Mouse (Mus musculus): ENCODE results near the gene Irf2bp1.

Irf2bp1 gene

DNA sequence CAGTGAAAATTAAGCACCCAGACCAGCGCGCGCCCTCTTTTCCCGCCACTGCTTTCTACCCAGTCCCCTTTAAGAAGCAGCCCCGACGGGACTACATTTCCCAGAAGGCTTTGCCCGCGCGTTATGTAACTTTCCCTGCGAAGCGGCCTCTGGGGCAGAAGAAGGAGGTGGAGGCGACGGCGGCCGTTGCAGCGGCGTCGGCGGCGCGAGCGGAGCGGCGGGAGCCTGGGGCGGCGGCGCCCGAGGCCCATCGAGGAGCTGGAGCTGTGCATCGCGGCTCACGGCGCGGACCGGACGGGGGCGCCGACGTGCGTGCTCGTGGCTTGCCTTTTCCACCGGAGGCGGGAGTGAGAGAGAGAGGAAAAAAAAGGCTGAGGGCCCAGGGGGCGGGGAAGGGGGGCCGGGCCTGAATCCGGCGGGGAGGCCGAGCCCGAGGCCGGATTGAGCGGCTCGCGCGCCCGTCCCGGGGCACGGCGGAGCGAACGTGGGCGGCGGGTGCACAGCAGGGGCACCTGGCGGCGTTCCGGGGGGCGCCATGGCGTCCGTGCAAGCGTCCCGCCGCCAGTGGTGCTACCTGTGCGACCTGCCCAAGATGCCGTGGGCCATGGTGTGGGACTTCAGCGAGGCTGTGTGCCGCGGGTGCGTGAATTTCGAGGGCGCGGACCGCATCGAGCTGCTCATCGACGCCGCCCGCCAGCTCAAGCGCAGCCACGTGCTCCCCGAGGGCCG is at the start of gene Irf2bp1:
Gene Irf2bp1 (plus strand): TSS at position 143 of the 729 bp plus-strand sequence.
- peak; percentile 98 for DNase-seq (ENCODE audit: low read depth, low spot score)

DNA sequence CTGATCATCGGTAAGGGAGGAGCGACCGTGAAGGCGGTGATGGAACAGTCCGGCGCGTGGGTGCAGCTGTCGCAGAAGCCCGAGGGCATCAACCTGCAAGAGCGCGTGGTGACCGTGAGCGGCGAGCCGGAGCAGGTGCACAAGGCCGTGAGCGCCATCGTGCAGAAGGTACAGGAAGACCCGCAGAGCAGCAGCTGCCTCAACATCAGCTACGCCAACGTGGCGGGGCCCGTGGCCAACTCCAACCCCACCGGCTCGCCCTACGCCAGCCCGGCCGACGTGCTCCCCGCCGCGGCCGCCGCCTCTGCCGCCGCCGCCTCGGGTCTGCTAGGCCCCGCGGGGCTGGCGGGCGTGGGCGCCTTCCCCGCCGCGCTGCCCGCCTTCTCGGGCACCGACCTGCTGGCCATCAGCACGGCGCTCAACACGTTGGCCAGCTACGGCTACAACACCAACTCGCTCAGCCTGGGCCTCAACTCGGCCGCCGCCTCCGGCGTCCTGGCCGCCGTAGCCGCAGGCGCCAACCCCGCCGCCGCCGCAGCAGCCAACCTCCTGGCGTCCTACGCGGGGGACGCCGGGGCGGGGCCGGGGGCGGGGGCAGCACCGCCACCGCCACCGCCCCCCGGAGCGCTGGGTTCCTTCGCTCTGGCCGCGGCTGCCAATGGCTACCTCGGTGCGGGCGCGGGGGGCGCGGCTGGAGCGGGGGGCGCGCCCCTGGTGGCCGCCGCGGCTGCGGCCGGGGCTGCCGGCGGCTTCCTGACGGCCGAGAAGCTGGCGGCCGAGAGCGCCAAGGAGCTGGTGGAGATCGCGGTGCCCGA is 46.1 kb upstream of the Irf2bp1 start:
- DNase-seq (ENCODE audit: low read depth, low spot score), result peak; percentile 87

DNA sequence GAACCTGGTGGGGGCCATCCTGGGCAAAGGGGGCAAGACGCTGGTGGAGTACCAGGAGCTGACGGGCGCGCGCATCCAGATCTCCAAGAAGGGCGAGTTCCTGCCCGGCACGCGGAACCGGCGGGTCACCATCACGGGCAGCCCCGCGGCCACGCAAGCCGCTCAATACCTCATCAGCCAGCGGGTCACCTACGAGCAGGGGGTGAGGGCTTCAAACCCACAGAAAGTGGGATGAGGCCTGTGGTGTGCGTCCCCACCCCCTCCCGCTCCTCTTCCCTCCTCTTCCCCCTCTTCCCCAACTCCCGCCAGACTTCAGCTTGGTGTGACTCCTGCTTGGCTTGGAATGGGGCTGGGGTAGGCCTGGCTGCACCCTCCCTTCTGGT is 45.5 kb upstream of the Irf2bp1 start:
- DNase-seq (ENCODE audit: low read depth, low spot score), result no peak

DNA sequence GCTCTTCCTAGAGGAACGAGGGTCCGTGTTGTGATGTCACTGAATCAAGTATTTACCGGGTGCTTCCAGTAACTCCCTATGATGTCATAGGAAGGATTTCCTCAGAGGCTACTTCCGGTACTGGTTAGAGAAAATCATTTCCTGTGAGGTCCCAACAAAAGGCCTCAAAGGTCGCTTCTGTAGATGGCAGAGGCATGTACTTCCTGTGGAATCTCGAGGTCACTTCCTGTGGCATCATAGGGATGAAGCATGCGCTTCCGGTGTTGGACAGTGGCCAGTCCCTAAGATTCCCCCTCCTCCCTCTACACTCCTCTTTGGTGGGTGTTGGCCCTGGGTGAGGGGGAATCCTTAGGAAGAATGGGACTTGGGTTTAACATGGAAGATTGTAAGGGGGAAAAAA is 44.4 kb upstream of the Irf2bp1 start:
- DNase-seq (ENCODE audit: low read depth, low spot score), result no peak

DNA sequence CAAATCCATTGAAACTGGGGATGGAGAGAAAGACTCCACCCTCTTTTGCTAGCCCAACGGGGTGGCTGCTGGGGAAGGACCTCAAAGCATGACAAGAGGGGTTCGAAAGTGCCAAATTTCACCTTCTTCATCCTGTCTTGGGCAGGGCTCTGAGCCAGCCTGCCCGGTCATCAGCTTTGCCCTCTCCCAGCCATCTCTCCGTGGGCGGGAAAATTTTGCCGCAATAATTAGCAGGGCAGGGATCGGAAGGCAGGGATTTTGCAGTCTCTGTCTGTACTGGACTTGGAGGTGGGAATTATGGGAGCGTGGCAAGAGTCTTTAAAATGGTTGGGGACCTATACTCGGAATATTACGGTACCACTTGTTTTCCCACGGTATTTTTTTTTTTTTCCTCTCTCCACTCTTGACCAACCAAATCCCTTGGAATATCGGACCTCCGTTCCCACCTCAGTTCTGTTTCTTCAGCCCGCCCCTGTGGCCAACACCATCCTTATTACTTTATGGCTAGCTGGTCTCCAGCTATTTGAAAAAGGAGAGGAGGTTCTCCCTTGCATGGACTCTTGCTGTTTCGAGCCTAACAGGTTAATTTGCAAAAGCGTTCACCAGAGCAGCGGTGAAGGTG is 41.6 kb upstream of the Irf2bp1 start:
- DNase-seq (ENCODE audit: low read depth, low spot score), result no peak

DNA sequence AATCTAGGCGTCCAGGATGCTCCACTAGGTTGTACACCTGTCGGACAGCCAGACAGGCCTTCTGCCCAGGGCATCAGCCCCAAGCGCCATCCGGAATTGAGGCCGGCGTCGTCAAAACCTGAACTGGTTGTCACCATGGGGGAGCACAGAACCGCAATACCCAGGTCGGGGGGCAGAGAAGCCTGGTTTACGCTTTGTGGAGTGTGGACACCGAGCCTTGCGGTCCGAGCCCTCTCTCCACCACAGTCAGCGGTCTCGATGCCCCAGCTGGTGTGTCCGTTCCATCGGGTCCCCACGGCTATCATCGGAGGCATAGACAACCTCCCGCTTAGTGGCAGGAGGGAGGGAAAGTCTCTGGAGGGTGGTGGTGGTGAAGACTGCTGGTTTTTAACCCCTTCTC is 41.0 kb upstream of the Irf2bp1 start:
- DNase-seq (ENCODE audit: low read depth, low spot score), result no peak

DNA sequence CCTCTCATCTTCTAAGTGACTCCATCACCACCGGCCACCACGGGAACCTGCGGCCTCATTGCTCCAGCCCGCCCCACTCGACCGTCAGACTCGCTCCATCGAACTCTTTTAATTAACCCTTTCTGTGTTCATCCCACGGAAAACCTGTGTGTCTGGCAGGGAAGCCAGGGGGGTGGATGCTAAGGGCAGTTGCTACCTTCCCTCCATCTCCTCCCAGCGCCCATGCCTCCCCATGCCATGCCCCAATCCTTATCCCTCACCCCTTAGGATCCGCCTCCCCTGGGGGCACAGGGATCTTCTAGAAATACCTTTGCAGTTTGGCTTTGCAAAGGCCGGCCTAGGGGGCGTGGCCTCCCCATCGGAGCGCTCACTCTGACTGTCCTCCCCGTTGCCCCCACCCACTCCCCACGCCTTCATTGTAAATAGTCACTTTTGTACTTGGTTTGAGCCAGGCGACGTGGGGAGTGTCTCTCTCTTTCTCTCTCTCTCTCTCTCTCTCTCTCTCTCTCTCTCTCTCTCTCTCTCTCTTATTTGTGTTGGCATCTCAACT is 40.5 kb upstream of the Irf2bp1 start:
- no peak for DNase-seq (ENCODE audit: low read depth, low spot score)

DNA sequence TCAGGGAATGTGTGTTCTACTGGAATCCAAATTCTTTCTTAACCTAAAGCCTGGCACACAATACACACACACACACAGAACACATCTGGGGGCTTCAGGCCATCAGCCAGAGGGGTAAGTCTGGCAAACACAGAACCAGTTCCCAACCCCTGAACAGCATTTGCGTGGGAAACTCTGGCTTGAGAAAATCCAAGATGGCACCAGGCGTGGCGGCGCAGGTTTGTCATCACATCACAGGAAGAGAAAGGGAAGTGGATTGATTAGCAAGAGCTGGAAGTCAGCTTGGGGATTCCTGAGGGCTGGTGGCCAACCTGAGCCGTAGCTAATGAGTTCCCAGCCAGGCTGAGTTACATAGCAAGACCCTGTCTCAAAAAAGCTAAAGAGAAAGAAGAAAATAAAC is 38.5 kb upstream of the Irf2bp1 start:
- DNase-seq (ENCODE audit: low read depth, low spot score), result no peak

DNA sequence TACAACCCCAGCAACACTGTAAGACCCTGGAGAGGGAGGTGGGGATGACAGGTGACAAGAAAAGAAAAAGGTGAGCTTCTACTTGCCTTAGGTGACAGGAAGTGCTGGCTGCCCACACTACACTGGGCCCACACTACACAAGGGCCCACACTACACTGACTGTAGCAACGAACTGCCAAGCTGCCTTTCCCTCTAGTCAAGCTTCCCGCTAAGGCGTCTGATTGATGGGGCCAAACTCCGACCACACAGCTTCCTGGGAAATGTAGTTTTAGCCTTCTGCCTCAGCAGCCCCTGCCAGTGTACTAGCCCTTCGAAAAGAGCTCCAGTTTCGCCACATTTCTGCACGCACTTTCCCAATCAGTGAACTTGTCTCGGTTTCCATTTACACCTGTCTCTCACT is 36.2 kb upstream of the Irf2bp1 start:
- no peak for DNase-seq (ENCODE audit: low read depth, low spot score)

DNA sequence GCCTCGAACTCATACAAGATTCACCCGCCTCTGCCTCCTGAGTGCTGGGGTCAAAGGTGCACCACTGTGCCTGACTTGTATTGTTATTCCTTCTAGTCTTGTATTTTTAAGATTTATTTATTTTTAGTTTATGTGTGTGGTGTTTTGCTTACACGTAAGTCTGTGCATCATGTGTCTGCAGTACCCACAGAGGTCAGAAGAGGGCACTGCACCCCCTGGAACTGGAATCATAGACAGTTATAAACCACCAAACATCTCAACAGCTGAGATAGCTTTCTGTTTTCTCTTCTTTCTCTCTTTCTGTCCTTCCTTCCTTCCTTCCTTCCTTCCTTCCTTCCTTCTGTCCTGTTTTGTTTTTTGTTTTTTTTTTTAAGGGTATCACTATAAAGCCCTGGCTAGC is 32.9 kb upstream of the Irf2bp1 start:
- DNase-seq (ENCODE audit: low read depth, low spot score), result no peak

DNA sequence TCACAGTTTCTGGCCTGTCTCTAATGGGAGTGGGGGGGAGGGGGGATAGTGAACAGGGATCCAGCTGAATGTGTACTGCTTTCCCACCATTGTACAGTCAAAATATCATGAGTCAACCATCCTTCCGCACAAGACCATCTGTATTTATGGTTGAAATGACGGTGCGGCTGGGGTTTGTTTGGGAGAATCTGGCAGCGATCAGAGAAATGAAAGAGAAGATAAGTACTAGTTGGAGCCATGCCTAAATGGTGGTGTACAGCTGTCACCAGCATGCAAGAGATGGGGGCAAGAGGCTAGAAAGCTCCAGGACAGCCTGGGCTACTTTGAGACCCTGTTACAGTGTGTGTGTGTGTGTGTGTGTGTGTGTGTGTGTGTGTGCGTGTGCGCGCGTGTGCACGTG is 25.5 kb upstream of the Irf2bp1 start:
- DNase-seq (ENCODE audit: low read depth, low spot score), result peak; percentile 75

DNA sequence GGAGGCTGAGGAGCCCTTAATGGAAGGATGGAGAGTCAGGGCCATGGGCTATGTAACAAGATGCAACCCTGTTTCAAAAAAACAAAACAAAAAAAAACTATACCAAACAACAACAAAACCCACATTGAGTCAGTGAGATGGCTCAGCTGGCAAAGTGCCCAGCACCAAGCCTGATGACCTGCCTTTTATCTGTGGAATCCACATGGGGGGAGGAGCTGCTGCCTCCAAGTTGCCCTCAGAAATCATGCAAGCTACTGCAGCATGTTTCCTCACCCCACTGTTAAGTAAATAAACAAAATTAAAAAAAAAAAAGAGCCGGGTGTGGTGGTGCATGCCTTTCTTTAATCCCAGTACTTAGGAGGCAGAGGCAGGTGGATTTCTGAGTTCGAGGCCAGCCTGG is 17.3 kb upstream of the Irf2bp1 start:
- DNase-seq (ENCODE audit: low read depth, low spot score), result no peak

DNA sequence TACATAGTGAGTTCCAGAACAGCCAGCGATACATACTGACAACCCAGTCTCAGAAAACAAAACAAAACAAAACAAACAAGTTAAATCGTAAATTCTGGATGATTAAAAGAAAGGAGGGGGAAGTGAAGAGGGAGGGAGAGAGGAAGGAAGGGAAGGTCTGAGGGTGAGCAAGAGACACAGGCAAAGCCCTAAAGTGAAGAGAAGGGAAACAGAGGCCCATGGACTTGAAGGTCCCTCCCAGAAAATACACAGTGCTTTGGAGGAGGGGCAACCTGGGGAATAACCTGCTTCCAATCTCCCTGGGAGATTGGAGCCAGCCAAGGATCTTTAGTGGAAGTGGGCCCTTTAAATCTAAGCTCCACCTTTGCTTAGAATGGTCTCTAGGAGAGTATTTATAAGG is 16.7 kb upstream of the Irf2bp1 start, which contains the start of gene Nanos2:
Gene Nanos2 (plus strand): TSS at position 301 of the 400 bp plus-strand sequence.
- DNase-seq (ENCODE audit: low read depth, low spot score), result no peak

DNA sequence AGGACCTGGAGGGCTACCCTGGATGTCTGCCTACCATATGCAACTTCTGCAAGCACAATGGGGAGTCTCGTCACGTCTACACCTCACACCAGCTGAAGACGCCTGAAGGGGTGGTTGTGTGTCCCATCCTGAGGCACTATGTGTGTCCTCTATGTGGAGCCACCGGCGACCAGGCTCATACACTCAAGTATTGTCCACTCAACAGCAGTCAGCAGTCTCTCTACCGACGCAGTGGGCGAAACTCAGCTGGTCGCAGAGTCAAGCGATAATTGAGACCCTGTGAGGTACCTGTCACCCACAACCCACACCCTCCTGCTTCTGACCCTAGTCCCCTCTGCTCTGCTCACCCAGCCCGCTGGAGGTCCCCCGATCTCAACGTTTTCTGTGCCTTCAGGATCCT is 16.1 kb upstream of the Irf2bp1 start:
- no peak for DNase-seq (ENCODE audit: low read depth, low spot score)

DNA sequence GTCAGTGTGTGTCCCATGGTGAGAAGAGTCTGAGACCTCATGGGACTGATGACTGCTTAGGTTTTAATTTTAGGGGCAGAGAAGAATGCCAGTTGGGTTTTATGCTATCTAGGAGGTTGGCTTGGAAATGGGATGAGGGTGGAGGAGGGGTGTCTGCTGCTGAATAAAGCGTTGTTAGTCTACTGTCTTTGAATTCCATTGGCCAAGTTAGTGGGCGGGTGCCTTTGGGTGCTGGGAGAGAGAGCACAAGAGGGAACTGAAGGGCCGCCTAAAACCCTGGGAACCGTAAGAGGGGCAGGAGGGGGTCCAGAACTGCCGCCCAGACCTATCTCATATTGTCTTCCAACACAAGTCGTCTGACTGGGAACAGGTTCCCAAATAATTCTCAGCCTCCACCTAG is 15.1 kb upstream of the Irf2bp1 start:
- no peak for DNase-seq (ENCODE audit: low read depth, low spot score)

DNA sequence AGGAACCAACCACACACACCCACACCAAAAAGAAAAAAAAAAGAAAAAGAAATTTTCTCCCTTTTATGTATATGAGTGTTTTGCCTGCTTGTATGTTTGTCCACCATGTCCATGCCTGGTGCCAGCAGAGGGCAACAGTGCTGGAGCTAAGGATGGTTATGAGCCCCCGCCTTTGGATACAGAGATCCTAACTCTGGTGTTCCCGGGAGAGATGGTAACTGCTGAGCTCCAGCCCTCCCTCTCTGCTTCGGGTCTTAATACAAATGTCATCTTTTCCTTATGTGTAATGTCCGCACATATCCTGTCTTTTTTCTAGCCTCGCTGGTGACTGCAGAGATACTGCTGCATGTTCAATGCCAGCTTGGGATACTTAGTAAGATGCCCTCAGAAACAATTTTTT is 13.8 kb upstream of the Irf2bp1 start:
- DNase-seq (ENCODE audit: low read depth, low spot score), result peak; percentile 83

DNA sequence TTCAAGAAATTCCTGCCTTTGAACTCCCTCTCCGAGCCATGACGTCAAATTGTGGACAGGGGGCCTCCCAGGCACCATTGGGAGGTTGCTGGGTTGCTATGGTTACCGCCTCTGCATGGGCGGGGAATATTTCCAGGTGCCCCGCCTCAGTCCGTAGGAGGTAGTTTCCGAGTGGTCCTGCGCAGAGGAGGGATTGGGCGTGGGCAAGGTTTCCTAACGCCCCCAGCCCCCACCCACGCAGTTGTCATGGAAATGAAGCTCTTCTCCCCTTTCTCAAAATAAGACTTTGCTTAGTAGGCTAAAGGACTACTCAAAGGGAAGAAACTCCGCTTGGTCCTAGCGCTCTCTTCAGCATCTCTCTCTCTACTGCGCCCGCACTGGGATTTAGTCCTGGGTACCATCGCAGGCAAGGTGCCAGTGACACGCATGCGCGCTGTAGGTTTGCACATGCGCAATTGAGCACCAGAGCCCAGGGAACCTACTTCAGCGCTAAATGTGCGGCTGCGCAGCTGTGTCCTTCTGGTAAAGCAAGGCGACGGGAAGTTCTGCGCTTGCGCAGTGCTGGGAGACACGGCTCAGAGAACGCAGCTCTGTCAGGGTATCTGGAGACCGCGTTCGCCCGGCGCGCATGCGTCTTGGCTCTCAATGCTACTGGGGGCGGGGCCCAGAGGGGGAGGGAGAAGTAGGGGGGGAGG is 13.1 kb upstream of the Irf2bp1 start, which contains the start of gene Mypop:
Gene Mypop (plus strand): TSS at position 645 of the 695 bp plus-strand sequence.
- DNase-seq (ENCODE audit: low read depth, low spot score), result peak; percentile 100

DNA sequence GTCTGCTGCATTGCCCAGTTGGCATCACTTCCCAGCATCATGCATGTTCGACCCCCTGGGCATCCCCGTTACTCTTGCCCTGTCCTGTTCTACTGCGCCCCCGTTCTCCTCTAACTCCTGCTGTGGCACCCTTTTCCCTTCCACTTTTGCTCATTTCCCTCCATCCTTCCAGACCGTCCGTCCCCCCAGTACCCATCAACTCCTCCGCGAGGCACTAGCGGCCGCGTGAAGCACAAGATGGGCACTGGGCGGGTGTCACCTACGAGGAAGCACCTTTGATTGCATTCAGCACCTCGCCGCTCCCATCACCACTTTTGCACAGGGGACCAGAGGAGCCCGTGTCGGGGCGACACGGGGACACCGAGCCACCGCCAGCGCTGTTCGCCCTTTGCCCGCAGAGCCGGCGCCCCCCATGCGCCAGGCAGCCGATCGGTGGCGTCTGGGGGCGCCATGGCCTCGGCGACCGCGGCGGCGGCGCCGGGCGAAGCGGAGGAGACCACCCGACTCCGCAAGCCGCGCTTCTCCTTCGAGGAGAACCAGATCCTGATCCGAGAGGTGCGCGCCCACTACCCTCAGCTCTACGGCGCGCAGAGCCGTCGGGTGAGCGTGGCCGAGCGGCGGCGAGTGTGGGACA is 12.1 kb upstream of the Irf2bp1 start:
- peak; percentile 52 for DNase-seq (ENCODE audit: low read depth, low spot score)

DNA sequence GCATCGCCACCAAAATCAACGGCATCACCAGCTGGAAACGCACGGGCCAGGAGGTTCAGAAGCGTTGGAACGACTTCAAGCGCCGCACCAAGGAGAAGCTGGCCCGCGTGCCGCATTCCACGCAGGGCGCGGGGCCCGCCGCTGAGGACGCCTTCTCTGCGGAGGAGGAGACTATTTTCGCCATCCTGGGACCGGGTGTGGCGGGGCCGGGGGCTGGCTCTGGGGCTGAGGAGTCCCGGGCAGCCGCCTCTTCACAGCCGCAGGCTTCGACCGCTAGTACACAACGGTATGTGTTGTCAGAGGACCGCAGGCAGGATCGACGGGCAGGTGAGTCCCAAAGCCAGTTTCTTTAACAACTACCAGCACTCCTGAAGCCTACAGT is 11.6 kb upstream of the Irf2bp1 start:
- DNase-seq (ENCODE audit: low read depth, low spot score), result peak; percentile 64

DNA sequence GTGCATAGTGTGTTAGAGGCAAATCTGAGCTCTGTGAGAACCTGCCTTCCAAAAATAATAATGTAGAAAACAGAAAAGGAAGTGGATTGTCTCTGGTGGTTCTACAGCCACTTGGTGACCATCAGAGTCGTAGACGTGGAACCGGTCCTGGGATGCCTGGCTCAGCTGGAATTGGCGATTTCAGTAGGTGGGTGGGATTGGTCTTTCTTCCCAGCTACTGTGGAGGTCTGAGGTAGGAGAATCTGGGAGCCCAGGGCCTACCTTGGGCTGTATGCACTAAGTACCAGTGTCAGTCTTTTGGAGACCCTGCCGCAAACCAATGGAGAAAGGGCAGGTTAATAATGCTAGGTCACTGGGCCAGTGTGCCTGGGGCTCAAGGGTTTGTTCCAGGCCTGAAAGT is 10.8 kb upstream of the Irf2bp1 start:
- DNase-seq (ENCODE audit: low read depth, low spot score), result no peak

DNA sequence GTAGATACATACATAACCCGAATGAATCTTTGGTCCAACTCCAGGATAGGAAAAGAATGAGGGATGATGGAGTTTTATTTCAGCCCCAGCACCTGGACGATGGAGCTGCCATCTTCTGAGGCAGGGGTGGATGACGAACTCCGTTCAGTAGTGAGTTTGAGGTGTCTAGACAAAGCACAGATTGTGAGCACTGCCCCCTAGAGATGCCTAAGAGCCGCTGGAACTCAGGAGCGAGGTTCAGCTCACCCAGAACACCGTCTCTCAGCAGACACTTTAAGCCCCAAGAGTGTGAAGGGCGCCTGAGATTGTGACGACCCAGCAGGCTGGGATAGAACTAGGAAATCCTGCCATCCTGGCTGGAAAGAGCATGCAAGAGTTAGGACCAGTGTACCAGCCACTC is 5.0 kb upstream of the Irf2bp1 start:
- DNase-seq (ENCODE audit: low read depth, low spot score), result peak; percentile 69
